Mouse (Mus musculus) c-Kit-negative CD71-positive TER-119-positive erythroid progenitor cells, embryonic 14.5 days (primary cell): ENCODE data around the gene Ube4b.
"Not testable (repeated sequence)": the region's sequence is repeated elsewhere in the genome, so short reads cannot be mapped to it uniquely, and the experiment has no call there.

ENCODE experiments used
- DNase-seq: peaks from one replicate; pipeline ENCODE4 v3.0.0-alpha.2; 2013; ENCODE audit warnings: low read depth, low spot score

Gene Ube4b

GRCm38 (mm10) chr4:149431887-149432286 lies 5.3 kb upstream of the Ube4b start:
- DNase-seq, result not testable (repeated sequence)

GRCm38 (mm10) chr4:149429592-149429991 lies 3.0 kb upstream of the Ube4b start:
- DNase-seq, result no peak

- peak; percentile 36 for DNase-seq
Observed at GRCm38 (mm10) chr4:149425801-149426292, 702 bp downstream of the Ube4b start.

- DNase-seq, result no peak
Observed at GRCm38 (mm10) chr4:149424755-149425154, 1.8 kb downstream of the Ube4b start.

GRCm38 (mm10) chr4:149417854-149418365 lies 8.6 kb downstream of the Ube4b start:
- DNase-seq, result no peak

- DNase-seq, result no peak
Observed at GRCm38 (mm10) chr4:149416986-149417385, 9.6 kb downstream of the Ube4b start.

- no peak for DNase-seq
Observed at GRCm38 (mm10) chr4:149416417-149416816, 10.1 kb downstream of the Ube4b start.

- no peak for DNase-seq
Observed at GRCm38 (mm10) chr4:149415651-149416169, 10.8 kb downstream of the Ube4b start.

- no peak for DNase-seq
Observed at GRCm38 (mm10) chr4:149414259-149414658, 12.3 kb downstream of the Ube4b start.

- DNase-seq, result no peak
Observed at GRCm38 (mm10) chr4:149409759-149410158, 16.8 kb downstream of the Ube4b start.

GRCm38 (mm10) chr4:149408331-149408730 lies 18.2 kb downstream of the Ube4b start:
- DNase-seq, result no peak

- DNase-seq, result no peak
Observed at GRCm38 (mm10) chr4:149407461-149407860, 19.1 kb downstream of the Ube4b start.

GRCm38 (mm10) chr4:149405713-149406443 lies 20.7 kb downstream of the Ube4b start:
- no peak for DNase-seq

GRCm38 (mm10) chr4:149404640-149405465 lies 21.7 kb downstream of the Ube4b start:
- DNase-seq, result no peak

- DNase-seq, result no peak
Observed at GRCm38 (mm10) chr4:149403037-149403436, 23.5 kb downstream of the Ube4b start.

- no peak for DNase-seq
Observed at GRCm38 (mm10) chr4:149401591-149401982, 25.0 kb downstream of the Ube4b start.

- no peak for DNase-seq
Observed at GRCm38 (mm10) chr4:149400878-149401590, 25.5 kb downstream of the Ube4b start.

GRCm38 (mm10) chr4:149399331-149399910 lies 27.1 kb downstream of the Ube4b start:
- DNase-seq, result no peak

GRCm38 (mm10) chr4:149398181-149398735 lies 28.3 kb downstream of the Ube4b start:
- DNase-seq, result no peak

GRCm38 (mm10) chr4:149396433-149397306 lies 29.9 kb downstream of the Ube4b start:
- no peak for DNase-seq
